Mouse (Mus musculus): ENCODE measurements around the gene Cflar.

DNA sequence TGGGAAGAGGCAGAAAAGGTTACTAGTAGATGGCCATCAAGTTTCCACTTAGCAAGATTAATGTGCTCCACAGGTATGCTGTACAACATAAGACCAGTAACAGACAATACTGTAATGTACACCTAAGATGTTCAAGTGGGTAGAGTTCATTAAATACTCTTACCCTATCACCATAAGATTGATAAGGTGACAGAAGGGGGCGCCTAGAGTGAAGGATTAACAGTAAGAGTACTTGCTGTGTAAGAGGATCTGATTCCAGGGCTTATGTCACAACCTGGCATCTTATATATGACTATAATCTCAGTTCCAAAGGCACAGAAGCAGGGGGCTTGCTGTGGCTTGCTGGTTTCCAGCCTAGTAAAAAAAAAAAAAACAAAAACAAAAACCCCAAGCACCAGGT lies 66.9 kb downstream of the Cflar start:
- TF ChIP-seq CTCF (IDR thresholded peaks at IDR 0.05; ENCODE audit: low read depth, low read length) (no peak), POLR2A (IDR thresholded peaks at IDR 0.05; ENCODE audit: extremely low read depth, insufficient read depth, low read length) (no peak)
